Mouse (Mus musculus) adrenal gland, postnatal 4 days (tissue): ENCODE measurements around the gene Gnpnat1. TPM values are rescaled to one million over a fixed set of nuclear protein-coding genes. Genes with fewer than 3 reads are reported as not detected.
"Not testable (repeated sequence)": the region's sequence is repeated elsewhere in the genome, so short reads cannot be mapped to it uniquely, and the experiment has no call there.

Experiments
- DNase-seq, 2 experiments: peaks; one replicate each; pipeline ENCODE4 v3.0.0; 2021 to 2022; ENCODE audit warnings: low spot score in 2 of 2, mixed read lengths in 2 of 2
- long read RNA-seq, 2 experiments: library from polyadenylated mRNA; stranded (forward); transcript quantifications; one replicate each; pipeline ENCODE4 v2.0.0; 2021
- total RNA-seq, 2 experiments: library from RNA; stranded (reverse); gene quantifications; 2 replicates each; pipeline ENCODE4 v1.2.3; 2021

Gene Gnpnat1
- total RNA-seq, result 10 to 100 TPM; 30.7 to 31.5 TPM
- long read RNA-seq, experiment 1, transcript Gnpnat1-201 (6 exons, 2,788 nt), result major isoform, 34 of 43 reads
- long read RNA-seq, experiment 1, partial matches to known transcripts, result 1 of 43 reads
- long read RNA-seq, experiment 1, other reads (novel, unspliced or antisense), result 7 of 43 reads
- long read RNA-seq, experiment 2, transcript Gnpnat1-201 (6 exons, 2,788 nt), result major isoform, 37 of 43 reads
- long read RNA-seq, experiment 2, partial matches to known transcripts, result 0 of 43 reads
- long read RNA-seq, experiment 2, other reads (novel, unspliced or antisense), result 4 of 43 reads

DNA sequence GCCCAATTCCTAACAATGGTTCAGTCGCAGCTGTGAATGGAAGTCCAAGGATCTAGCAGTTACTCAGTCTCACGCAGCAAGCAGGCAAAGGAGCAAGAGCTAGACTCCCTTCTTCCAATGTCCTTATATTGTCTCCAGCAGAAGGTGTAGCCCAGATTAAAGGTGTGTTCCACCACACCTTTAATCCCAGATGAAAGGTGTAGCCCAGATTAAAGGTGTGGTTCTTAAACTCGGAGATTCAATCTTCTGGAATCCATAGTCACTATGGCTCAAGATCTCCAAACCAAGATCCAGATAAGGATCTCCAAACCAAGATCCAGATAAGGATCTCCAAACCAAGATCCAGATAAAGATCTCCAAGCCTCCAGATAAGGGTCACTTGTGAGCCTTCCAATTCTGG lies at the start of gene Gnpnat1:
Gene Gnpnat1 (minus strand): TSS at position 101 of the 400 bp plus-strand sequence.
- DNase-seq, result not testable (repeated sequence)

- DNase-seq, result no peak
These were observed 49.0 kb upstream of the Gnpnat1 start for GRCm38 (mm10) chr14:45453538-45454233.

- no peak for DNase-seq
These were observed 48.3 kb upstream of the Gnpnat1 start for GRCm38 (mm10) chr14:45452861-45453512.

- DNase-seq, result no peak
These were observed 47.4 kb upstream of the Gnpnat1 start for GRCm38 (mm10) chr14:45452148-45452547.

DNA sequence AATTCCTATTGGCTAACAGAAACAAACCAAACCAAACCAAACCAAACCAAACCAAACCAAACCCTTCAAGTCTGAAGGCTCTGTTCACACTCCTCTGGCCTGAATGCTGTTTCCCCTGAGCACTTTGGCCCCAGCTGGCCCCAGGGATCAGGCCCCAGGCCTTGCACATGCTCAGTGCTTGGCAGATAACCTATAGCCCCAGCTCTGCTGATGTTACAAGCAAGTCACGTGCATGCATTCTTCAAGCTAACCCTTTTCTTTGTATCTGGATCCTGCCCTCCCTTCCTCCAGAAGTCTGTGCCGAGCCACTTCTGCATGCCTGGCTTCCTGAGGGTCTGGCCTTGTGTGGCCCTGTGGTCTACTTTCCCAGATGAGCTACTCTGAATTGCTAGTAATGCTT lies 46.4 kb upstream of the Gnpnat1 start:
- DNase-seq, result no peak

DNA sequence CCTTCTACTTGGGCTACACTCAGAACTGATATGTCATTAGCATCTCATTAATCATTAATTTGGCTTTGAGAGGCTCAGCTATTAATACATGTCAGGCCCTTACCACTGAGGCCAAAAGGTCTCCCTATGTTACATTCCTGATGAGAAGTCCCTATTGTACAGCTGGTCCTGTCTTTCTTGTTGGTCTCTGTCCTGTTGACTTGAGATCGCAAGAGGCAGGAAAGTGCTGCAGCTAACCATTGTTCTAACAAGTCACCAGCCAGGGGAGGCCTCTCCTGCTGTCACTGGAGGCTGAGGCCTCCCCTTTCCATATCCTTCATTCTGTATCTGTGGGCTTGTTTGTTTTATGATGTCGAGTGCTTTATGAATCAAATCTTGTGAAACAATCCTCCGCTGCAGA lies 42.1 kb upstream of the Gnpnat1 start:
- no peak for DNase-seq

DNA sequence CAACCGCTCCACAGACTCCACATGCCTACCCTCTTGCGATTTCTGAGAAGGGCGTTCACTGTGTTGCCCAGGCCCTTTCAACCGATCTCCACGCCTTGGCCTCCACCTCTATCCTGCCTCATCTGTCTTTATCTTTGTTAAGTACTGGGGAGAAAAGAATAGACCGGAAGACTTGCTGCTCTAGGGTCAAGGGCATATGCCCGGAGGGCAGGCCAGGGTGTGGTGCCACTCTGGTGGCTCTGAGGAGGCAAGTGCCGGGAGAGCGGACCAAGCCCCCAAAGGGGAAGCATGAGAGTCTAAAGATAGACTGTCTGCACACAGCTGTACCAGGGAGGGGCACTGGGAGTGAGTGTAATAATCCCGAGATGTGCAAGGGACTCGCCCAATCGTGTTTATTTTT lies 40.7 kb upstream of the Gnpnat1 start:
- no peak for DNase-seq

DNA sequence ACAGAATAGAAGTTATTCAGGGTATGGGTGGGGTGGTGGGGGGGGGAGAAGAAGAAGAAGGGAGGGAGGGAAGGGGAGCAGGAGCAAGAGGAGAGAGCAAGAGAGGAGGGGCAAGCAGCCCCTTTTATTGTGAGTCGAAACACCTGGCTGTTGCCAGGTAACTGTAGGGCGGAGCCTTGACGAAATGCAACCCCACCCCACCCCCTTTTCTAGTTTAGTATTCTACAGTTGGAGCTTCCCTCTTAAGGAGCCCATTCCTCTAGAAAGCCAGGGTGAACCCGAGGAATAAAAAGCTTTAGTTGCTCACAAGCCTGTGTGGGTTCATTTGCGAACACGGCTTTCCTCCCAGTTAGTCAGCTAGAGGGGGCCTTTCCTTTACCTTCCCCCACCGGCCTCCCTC lies 40.2 kb upstream of the Gnpnat1 start:
- no peak for DNase-seq

GRCm38 (mm10) chr14:45442781-45443560 lies 38.3 kb upstream of the Gnpnat1 start:
- no peak for DNase-seq

DNA sequence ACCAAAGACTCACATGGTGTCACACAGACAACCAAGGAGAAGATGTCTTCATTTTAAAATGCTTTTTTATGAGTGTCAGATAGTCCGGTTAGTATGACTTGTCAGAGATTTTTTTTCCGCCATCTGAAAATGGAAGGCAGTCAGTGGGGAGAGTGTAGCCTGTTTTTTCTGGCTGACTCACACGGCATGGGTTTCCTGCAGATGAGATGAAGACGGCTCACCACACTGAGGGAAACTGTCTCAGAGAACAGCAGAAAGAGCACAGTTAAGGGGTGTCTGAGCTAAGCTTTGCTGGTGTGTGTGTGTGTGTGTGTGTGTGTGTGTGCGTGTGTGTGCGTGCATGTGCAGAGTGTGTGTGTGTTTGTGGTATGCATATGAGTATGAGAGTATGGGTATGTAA lies 36.6 kb upstream of the Gnpnat1 start:
- DNase-seq, result no peak

DNA sequence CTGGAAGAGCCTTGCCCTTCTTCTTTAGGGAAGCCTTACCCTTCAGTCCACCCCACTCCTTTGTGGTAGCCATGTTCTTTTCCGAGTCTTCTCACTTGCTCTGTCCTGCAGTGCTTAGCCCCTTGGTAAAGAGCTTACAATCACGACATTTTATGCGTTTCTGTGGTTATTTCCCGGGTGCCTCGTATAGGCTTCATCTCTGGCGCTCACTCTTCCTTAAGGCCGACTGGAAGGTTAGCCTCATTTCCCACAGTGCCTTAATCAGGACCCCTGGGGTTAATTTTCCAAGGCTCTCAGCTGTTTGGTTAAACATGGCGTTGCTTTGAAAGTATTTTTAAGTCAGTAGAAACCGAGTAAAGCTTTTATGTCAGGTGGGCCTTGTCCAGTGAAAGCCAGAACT lies 34.7 kb upstream of the Gnpnat1 start:
- no peak for DNase-seq

GRCm38 (mm10) chr14:45438931-45439275 lies 34.2 kb upstream of the Gnpnat1 start:
- no peak for DNase-seq

- no peak for DNase-seq
These were observed 33.7 kb upstream of the Gnpnat1 start for GRCm38 (mm10) chr14:45438250-45438930.

DNA sequence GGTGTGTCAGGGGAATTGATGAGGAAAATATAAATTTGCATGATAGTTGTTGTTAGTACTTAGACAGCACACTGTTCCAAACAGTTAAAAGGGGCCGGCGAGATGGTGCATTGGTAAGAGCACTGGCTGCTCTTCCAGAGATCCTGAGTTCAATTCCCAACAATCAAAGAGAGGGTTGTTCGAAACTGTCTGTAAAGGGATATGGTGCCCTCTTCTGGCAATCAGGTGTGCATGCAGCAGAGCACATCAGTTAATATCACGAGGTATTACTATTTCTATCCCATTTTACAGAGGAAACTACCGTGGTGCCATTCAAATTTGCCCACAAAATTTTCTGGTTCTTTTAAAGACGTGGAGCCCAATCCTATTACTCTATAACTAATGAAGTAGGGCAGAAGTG lies 29.5 kb upstream of the Gnpnat1 start:
- DNase-seq, result no peak

DNA sequence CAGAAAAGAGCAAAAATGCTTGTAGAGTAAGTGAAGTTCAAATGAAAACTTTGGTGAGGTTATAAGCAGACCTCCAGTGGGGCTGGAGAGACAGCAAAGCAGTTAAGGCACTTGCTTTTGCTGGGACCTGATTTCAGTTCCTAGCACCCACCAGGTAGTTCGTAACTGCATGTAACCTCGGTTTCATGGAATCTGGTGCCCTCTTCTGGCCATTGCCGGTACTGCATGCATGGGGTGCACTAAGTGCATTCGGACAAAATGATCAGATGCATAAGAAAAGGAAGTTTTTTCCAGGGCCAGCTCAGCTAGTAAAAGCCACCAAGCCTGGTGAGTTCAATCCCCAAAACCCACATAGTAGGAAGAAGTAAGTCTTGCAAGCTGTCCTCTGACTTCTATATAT lies 27.3 kb upstream of the Gnpnat1 start:
- no peak for DNase-seq

DNA sequence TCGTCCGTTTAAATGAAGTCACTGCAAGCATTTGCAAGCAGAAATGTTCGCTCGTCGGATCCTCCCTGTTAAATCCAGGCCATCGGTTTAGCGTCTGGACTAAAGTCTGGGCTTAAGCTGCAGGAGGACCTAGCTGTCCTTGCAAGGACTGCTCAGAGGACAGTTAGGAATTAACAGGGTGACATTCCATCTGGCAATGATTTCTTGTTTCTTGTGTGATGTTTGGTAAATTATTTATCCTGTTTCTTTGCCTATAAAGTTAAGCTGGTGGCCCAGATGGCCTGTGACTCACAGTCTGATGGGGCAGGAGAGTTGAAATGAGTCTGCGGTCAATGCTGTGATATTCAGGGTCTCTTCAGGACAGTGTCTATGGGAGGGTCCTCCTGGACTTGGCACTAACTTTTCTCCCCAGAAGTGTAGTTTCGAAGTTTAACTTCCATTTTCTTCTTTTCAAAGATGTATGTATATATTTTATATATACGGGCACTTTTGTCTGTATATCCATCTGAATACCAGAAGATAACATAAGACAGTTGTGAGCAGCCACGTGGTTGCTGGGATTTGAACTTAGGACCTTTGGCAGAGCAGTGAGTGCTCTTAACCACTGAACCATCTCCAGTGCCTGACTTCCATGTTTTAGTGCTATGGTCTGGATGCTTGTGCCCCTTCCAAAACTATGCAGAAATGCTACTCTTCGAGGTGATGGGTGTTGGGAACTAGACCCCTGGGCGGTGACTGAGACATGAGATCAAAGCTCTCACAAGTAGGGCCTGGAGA lies 25.5 kb upstream of the Gnpnat1 start:
- DNase-seq, result no peak

GRCm38 (mm10) chr14:45423220-45423619 lies 18.5 kb upstream of the Gnpnat1 start:
- DNase-seq, result no peak

DNA sequence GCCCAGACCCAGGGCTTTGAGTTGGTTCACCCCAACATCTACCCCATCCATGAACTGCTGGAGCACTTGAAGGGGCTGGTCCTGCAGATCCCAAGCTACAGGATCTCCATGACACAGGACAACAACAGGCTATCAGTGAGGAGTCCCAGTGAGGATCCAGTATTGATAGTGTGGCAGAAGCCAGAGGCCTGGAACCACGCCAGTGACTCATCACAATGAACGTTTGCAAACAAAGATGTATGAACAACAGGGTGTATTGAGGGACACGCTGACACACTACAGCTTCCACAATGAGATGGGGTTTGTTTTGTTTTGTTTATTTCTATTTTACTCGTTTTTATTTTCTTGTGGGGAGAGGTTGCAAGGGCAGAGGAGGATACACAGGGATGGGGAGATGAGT lies 17.7 kb upstream of the Gnpnat1 start:
- DNase-seq, result no peak

GRCm38 (mm10) chr14:45419323-45419722 lies 14.6 kb upstream of the Gnpnat1 start:
- no peak for DNase-seq

GRCm38 (mm10) chr14:45418553-45418952 lies 13.8 kb upstream of the Gnpnat1 start:
- no peak for DNase-seq
